Mouse (Mus musculus): ENCODE results near the gene Rps6kb2.

Rps6kb2 gene

DNA sequence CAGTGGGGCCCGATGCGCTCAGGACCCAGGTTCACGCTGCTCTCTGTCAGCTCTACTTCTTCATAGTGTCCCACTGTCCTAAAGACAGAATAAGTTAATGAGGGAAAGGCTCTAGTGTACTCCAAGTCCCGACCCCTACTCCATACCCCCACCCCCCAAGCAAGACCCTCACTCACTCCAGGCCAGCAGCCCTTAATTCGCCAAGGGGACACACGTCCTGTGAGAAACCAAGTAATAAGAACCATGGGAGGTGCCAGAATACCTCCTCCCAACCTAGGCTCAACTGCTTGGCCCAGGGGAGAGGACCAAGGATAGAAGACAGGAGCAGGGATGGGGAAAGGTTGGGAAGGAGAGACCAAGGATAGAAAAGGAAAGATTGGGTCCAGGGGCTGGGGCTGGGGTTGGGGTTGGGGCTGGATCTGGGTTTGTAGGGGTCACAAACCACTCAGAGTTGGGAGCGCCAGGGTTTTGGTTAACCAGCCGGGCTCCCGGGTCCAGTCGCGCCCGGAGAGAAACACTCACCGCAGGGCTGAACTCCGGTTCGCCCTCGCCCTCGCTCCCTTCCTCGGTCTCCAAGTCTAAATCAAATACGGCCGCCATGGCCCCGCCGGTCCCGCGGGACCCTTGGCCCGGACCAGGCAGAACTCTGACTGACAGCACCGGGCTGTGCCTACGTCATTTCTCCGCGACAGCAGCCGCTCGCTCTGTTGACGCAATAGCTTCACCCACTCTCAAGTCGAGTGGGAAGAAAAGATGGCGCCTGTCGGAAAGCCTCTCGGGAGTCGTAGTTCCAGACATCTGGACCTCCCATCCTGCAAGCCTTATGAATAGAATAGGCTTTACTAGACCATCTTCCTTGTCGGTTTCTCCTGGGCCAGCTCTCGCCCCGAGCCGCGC lies at the start of gene Rps6kb2:
Gene Rps6kb2, minus strand, starts transcription at position 709 of the 897 bp plus-strand sequence.
- peak; percentile 96 for DNase-seq

DNA sequence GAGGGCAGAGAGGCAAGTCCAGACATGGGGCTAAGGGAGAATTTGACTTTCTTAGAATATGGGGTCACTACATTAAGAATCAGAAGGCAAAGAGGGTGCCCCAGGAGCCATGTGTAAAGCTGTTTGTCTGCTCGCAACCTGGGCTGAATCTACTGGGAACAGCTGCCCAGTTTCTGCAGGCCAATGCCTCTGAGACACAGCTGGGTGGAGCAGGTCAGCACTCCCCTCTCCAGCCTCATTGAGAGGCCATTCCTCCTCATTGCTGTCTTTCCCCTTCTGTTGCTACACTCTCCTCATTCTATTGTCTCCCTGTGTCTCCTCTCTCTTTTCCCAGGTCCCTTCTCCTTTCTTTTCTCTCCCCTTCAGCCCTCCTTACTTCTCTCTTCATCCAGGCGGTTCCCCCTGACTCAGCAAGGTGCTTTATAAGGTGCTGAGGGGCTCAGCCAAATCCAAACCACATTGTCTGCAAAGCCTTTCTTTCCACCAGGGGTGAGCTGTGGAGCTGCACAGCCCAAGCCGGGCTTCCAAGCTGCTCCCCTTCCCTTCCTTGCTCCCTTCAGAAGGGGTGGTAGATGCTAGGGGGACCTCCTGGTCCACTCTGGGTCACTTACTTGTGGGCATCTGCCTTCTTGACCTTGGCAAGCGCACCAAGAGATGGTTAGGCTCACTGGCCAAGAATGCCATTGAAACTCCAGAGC lies 48.9 kb upstream of the Rps6kb2 start:
- no peak for DNase-seq

- no peak for DNase-seq
Observed at GRCm38 (mm10) chr19:4208563-4208962, 45.4 kb upstream of the Rps6kb2 start.

GRCm38 (mm10) chr19:4206971-4207370 lies 43.8 kb upstream of the Rps6kb2 start:
- DNase-seq: peak; percentile 84

DNA sequence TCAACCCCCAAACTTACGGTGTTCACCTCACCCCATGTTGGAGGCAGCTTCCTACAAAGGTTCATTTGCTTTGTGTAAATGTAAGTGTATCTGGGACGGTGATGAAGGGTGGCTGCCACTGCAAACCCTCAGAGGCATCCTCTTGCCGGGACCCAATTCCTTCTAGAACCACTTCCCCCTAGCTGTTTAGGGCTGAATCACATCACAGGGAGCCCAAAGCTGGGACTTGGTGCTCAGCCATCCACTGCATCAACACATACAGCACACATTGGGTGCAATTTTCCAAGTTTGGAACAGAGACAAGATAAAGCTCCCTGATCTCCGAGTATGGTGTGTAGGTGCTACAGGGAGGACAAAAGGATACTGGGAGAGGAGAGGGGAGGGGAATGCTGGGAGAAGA lies 41.7 kb upstream of the Rps6kb2 start:
- DNase-seq: no peak

DNA sequence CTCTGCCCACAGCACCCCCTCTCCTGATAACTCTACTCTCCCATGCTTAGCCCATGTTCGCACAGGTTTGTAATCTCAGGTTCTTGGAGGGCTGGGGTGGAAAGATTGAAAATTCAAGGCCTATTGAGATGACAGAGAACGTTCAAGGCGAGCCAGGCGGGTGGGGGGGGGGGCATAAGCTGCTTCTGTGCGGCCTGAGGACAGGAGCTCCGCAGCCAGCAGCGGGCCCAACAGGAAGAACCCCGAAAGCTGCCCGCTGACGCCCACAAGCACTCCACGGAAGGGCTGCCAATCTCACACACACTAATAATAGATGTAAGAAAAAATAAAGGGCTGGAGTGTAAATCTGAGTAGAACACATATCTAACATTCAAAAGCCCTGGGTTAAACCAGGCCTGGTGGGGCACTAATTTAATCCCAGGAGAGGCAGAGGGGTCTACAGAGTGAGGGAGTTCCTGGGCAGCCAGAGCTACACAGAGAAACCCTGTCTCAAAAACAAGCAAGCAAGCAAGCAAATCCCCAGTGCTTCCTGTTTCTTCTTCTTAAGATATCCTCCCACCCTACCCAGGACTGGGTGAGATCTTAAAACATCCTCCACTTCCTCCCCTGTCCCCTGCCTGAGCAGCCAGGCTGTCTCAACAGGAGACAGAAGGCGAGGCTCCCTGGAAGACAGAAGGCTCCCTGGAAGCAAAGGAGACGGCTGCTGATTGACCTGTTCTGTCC lies 40.6 kb upstream of the Rps6kb2 start:
- no peak for DNase-seq

GRCm38 (mm10) chr19:4203148-4203547 lies 40.0 kb upstream of the Rps6kb2 start:
- no peak for DNase-seq

DNA sequence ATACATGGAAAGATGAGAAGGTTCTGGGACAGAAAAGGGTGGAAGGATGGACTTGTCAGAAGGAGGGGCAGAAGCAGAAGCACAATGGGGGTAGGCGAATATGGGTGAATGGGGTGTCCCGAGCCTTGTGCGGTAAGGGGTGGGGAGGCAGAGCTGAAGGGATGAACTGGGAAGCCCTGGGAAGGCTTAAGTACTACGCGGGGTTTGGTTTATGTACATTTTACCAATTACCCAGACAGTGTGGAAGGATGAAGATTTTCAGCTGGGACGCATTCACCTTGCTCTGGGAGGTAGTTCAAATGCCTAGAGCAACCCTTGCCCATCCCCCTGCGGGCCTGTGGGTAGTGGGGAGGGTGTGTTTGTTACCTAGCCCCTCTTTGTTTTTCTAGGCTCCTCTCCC lies 39.0 kb upstream of the Rps6kb2 start:
- no peak for DNase-seq

GRCm38 (mm10) chr19:4201291-4201909 lies 38.2 kb upstream of the Rps6kb2 start, which contains the start of gene Rad9a:
Gene Rad9a, minus strand, starts transcription at chr19:4201662.
- peak; percentile 96 for DNase-seq

DNA sequence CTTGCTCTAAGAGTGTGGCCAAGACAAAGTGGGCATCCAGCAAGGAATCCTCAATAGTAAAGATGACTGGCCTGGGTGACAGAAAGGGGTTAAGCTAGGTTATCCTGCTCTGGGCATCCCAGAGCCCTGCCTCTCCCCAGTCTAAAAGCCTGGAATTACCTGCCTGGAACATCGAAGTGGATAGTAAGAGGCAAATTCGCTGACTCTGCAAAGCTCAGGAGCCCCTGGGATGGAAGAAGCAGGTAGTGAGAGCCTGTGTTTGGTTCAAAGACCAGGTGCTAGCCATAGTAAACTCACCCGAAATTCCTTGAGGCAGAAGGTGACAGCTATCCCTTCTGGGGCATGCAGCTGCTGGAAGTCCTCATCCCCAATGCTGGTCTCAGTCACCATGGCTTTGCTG lies 34.0 kb upstream of the Rps6kb2 start:
- DNase-seq: no peak

GRCm38 (mm10) chr19:4196548-4196947 lies 33.4 kb upstream of the Rps6kb2 start:
- no peak for DNase-seq

- no peak for DNase-seq
Observed at GRCm38 (mm10) chr19:4196048-4196447, 32.9 kb upstream of the Rps6kb2 start.

DNA sequence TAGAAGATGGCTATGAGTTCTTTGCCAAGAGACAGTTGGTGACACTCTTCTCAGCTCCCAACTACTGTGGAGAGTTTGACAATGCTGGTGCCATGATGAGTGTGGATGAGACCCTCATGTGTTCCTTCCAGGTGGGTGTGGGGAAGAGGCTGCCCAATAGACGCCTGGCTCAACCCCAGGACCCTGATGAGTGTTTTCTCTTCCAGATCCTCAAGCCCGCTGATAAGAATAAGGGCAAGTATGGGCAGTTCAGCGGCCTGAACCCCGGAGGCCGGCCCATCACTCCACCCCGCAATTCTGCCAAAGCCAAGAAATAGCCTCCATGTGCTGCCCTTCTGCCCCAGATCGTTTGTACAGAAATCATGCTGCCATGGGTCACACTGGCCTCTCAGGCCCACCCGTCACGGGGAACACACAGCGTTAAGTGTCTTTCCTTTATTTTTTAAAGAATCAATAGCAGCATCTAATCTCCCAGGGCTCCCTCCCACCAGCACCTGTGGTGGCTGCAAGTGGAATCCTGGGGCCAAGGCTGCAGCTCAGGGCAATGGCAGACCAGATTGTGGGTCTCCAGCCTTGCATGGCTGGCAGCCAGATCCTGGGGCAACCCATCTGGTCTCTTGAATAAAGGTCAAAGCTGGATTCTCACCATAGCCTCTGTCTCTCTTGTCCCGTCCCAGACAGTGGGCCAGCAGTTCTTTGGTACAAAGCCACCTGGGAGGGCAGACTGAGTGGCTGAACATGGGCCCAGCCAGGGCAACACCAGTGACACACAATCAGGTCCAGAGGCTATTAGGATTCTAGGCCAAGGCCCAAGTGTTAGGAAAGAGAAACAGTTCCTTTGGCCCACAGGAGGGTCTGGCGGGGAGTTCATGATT lies 31.9 kb upstream of the Rps6kb2 start:
- DNase-seq: no peak

- no peak for DNase-seq
Observed at GRCm38 (mm10) chr19:4194021-4194724, 31.0 kb upstream of the Rps6kb2 start.

DNA sequence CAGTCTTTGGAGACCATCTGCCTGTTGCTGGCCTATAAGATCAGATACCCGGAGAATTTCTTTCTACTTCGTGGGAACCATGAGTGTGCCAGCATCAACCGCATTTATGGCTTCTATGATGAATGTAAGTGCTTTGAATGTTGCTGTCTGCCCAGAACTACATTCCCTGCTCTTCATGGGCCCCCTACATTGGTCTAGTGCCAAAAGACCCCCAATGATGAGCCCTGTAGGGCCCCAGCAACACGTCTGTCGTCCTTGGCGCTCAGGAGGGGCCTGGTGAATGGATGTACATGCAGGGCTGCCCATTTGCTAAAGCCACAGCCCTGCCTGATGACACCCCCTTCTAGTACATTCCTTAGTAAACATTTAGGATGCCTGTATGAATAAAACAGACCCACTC lies 30.0 kb upstream of the Rps6kb2 start:
- no peak for DNase-seq

DNA sequence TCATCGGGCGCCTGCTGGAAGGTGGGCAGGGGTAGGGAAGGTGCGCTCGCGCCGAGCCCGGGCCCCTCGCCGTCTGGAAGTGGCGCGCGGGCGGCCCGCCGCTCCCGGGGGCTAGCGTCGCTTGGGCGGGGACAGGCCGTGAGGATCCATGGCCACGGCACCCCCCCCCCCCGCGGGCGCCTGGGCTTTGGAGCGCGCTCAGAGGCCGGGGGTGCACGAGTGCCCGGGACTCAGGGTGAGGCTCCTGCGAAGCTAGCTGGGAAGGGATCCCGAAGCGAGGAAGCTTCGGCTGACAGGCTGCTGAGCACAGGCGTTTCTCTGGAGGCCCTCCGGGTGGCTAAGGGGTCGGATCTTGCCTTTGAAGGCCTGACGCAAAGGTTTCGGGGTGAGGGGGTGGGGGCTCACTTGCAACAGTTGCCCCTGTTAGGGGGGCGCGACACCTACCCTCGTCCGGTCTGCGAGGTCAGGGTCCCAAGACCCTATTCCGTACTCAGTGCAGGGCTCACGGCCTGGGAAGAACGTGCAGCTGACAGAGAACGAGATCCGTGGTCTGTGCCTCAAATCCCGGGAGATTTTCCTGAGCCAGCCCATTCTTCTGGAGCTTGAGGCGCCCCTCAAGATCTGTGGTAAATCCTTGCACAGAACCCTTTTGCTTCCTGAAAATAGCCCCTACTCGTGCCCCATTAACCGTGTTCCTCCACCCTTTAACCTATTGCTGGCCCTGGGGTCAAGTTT lies 29.3 kb upstream of the Rps6kb2 start:
- DNase-seq: no peak

DNA sequence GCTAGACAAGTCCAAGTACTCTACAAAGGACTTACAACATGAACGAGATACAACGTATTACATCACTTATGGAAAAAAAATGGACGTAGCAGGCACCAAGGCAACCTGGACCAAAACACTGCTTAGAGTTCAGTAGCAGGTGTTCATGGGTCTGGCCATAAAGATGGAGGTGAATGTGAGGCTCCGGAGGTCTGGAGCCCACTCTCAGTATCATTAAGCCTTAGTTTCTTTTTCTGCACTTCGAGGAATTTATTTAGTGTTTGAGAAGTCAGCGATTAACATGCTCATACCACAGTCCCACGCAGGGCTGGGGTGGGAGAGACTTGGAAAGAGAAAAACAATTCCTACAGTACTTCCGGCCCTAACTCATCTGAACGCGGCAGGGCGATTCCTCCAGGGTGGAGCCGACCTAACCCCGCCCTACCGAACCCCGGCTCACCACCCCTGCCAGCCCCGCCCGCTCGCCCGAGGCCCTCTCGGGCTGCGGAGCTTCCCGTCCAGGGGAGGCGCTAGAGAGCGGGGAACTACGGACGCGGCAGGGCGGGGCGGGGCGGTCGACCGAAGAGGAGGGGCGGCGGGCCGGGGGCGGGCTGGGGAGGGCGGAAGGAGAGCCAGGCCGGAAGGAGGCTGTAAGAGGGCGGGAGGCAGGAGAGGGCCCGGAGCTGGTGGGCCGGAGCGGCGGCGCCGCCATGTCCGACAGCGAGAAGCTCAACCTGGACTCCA lies 28.5 kb upstream of the Rps6kb2 start, which contains the start of gene Ppp1ca:
Gene Ppp1ca, plus strand, starts transcription at position 538 of the 723 bp plus-strand sequence.
- peak; percentile 95 for DNase-seq

- DNase-seq: no peak
Observed at GRCm38 (mm10) chr19:4190831-4191334, 27.7 kb upstream of the Rps6kb2 start, which contains the start of gene Tbc1d10c. Gene Tbc1d10c, minus strand, starts transcription at chr19:4191284.

GRCm38 (mm10) chr19:4189051-4189620 lies 26.0 kb upstream of the Rps6kb2 start:
- no peak for DNase-seq

Data from kidney, adult 18-20 months (tissue).